Mouse (Mus musculus): ENCODE results near the gene Gm20806.
"Not testable (repeated sequence)": the region's sequence is repeated elsewhere in the genome, so short reads cannot be mapped to it uniquely, and the experiment has no call there.

Gene Gm20806

GRCm38 (mm10) chrY:78837956-78838355 lies at the start of gene Gm20806:
Gene Gm20806, minus strand, starts transcription at chrY:78838056.
- DNase-seq (ENCODE audit: extremely low read depth, insufficient read length, low spot score), result not testable (repeated sequence)
